Mouse (Mus musculus): ENCODE measurements around the gene Sec14l4.
A peak's percentile ranks its signal among the peaks of the same experiment; 100 is the strongest.
"Not testable (repeated sequence)": the region's sequence is repeated elsewhere in the genome, so short reads cannot be mapped to it uniquely, and the experiment has no call there.

Sec14l4 gene

DNA sequence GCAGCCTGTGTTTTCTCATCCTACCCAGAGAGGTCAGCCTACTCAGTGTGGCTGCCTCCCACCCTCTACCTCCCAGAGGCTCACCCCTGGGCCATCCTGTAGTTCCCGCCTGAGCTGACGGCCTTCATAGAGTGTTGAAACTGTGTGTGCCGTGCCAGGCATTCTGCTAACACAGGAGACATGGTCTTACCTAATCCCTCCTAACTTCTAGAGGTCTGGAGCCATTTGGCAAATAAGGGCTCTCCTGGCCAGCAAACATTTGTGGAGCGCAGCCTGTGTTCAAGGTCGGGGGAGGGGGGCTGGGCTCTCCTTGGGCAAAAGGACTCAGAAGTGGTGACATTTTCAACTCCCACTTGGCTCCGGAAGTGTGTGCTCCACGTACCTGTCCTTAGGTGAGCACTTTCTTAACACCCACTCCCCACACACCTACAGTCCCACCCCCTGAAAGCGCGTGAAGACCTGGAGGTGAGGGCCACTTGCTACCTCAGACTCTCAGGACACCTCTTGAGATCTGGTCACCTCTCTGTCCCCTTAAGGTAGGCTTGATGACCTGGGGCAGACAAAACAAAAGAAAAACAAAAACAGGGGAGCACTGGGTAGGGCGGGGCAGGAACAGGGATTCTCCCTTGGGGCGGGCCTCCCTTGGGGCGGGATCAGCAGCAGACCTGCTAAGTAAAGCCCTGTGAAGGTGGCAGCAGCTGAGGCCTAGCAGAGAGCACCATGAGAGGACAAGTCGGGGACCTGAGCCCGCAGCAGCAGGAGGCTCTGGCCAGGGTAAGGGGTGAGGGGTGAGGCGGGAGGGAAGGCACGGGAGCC lies at the start of gene Sec14l4:
TSS of gene Sec14l4 (plus strand) at position 337 of the 816 bp plus-strand sequence.
- no peak for DNase-seq

DNA sequence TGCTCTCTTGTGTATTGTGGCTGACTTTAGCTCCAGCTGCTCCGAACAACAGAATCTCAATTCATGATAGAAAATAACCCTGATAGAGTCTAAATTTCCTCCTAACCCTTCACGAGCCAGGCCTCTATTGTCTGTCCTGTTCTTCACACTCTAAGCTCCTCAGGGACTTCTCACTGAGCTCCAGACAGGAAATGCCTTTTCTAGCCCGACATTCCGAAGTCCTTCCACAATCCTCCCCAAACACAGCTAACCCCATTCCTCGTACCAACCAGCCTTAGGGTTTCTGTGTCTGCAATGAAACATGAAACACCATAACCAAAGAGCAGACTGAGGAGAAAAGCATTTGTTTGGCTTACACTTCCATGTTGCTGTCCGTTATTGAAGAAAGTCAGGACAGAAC lies 49.7 kb upstream of the Sec14l4 start:
- DNase-seq = no peak

DNA sequence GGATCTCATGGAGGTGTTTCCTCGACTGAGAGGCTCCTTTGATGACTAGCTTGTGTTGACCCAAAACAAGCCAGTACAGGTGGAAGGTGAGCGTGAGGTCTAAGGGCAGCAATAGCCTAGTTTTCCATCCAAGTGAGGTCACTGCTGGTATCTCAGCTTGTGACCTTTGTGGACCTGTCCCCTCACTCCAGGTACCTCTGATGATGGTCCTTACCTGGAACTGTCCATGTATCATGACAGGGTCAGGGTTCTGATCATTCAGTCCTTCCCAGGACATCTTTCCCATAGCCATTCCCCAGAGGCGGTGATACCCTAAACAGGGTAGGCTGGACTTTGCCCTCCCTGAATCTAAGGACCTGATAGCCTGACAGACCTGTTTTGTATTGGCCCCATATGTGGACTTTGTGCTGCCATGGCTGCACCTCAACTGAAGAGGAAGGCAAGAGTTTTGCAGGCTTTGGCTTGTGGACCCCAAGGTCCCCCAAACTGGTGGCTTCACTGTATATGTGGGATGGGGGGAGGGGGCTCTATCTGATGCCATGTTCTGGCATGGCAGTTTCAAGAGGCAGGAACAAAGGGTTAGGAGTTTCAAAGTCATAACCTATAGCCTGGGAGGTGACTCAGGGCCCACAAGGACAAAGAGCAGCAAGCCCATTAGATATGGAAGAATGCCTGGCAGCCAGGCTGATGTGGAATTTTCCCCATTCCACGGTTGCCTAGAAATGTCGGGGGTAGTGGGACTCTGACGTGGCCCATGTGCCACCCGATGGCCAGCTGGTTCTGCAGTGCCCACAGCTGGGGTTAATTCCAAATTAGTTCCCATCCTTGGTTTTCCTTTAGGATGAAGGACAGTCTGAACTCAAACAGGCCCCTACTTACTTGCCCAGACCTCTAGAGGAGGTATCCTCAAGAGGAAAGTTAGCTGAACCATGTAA lies 48.7 kb upstream of the Sec14l4 start:
- DNase-seq = no peak

DNA sequence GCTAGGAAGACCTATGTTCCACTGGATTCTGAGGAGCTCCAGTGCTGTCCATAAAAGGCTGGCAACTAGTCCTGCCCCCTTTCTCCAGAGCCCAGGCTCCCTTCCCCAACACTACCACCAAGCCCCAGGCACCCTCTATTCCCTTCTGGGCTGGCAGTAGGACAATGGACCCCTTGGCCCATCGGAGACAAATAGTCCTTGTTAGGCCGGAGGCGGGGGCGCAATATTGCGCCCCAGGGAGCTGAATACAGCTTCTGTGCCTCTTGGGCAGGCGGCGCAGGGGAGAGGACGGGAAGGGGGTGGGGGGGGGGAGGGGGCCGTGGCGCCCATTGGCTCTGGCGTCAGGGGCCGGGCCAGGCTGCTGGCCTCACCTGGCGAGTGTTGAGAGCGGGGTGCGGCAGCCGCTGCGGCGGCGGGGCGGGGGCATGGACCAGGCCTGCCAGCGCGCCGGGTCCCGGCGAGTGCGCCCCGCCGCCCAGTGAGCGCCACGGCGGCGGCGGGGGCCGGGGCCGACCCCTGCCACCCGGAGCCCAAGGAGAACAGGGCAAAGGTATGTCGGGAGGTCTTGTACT lies 47.9 kb upstream of the Sec14l4 start, which contains the start of gene Gal3st1:
TSS of gene Gal3st1 (plus strand) at position 346 of the 572 bp plus-strand sequence.
- peak; percentile 13 to 36 for DNase-seq

DNA sequence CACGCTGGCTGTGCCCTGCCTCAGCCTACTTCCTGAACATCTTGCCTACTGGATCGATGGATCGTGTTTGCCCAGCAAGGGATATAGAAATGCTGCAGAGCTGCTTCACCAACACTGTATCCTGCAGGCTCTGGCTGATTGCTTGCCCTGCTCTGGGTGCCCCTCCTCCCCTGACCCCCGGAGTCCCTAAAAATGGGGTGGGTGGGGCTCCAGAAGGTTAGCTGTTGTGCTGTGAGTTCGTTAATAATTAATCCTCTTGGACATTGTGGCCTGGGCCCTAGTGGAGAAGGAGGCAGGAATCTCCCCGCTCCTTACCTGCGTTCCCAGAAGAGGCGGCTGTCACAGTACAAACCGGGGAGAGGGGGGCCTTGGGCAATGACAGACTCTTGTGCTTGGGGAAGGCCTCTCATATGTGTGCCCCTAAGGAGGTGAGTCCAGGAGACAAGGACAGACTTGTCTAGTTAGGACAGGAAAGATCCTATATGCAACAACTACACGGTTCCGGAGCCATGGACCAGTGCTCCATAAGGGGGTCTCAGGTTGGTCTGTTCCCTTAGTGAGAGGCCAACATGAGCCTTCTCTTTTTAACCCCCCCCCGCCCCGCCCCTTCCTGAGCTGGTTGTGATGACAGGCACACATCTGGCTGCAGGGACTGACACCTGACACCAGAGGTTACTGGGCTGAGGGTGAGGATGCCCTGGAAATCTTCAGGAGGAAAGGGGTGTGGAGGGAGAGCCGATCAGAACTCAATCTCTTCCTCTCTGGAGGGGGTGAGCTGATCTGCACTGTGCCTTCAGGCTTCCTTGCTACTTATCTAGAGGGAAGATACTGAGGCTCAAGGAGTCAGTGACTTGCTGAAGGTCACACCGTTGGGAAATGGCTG lies 47.2 kb upstream of the Sec14l4 start:
- DNase-seq = no peak

DNA sequence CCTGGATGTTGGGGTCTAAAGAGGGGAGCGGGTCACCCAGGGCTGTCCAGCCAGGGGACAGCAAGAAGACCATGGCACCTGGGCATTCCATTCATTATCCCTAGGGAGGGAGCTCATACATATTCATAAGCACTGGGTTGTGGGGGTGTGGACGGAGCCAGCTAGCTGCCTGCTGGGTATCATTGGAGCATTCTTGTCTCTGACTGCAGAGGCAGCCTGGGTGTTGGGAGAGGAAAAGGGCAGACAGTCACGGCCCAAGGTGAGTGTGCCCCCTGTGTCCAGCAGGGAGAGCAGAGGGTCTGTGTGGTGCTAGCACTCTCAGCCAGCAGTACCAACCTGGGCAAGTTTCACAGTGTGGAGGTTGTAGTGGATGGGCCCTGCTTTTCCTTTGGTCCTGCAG lies 41.5 kb upstream of the Sec14l4 start:
- no peak for DNase-seq

DNA sequence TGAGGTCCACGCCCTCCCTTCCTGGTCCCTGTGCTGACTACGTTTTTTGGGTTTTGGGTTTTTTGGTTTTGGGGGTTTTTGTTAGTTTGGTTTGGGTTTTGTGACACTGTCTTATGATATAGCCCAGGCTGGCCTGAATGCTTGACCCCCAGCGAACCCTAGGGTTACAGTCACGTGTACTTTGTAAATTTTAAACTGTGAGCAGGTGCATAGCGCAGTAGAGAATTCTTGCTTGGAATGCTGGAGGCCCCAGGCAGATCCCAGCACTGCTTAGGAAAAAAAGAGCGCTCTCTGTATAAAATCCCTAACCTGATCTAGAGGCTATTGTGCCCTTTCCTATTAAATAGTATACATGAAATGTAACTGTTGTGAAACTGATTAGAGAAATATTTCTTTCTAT lies 38.1 kb upstream of the Sec14l4 start:
- no peak for DNase-seq

DNA sequence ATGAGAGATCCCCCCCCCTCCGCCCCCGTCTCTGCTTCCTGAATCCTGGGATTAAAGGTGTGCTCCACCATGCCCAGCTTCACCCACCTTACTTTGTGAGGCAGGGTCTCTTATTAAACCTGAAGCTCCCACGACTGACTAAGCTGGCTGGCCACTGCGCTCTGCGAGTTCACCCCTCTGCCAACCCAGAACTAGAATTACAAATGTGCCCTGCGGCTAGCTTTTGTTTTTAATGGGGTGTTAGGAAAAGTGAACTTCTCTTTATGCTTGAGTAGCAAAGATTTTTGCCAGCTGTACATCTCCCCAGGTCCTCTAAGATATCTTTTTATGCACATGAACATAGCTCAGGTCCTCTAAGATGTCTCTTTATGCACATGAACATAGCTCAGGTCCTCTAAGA lies 37.3 kb upstream of the Sec14l4 start:
- DNase-seq = no peak

DNA sequence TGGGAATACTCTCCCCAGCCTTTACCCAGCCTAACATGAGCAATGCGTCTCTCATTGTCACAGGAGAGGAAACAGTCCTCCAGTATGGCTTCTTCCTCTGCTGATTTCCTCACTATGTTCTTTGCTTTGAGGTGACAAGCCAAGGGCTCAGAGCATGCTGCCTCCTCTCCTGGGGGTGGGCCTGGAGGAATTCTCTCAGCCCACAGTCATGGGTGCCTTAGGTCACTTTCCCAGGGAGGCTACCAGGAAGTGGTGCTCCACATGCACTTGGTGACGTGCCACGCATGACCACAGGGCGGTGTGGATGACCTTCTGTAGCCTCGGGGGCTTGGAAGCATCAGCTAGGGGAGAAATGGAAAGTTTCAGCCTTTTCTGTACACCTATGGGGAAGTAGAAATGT lies 35.8 kb upstream of the Sec14l4 start:
- no peak for DNase-seq

DNA sequence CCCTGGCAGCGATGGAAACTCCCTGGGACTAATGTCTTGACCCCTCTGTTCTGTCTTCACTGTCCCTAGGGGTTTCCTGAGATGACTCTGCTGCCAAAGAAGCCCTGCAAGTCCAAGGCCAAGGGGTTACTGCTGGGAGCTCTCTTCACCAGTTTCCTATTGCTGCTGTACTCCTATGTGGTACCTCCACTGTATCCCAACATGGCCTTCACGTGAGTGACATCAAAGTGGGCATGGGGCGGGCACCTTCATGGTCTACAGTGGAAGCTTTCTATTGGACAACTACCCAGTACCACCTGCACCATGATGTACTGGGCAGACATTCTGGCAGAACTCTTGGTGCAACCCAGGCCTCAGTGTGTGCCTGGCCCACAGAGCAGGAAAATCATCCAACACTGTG lies 34.4 kb upstream of the Sec14l4 start:
- no peak for DNase-seq

DNA sequence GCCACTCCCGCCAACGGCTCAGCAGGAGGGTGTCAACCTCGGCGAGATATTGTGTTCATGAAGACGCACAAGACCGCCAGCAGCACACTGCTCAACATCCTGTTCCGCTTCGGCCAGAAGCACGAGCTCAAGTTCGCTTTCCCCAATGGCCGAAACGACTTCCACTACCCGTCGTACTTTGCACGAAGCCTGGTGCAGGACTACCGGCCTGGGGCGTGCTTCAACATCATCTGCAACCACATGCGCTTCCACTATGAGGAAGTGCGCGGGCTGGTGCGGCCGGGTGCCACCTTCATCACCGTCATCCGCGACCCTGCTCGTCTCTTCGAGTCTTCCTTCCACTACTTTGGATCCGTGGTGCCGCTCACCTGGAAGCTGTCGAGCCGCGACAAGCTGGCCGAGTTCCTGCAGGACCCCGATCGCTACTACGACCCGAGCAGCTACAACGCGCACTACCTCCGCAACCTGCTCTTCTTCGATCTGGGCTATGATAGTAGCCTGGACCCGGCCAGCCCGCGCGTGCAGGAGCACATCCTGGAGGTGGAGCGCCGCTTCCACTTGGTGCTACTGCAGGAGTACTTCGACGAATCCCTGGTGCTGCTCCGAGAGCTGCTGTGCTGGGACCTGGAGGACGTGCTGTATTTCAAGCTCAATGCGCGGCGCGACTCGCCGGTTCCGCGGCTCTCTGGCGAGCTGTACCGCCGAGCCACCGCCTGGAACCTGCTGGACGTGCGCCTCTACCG lies 33.1 kb upstream of the Sec14l4 start:
- no peak for DNase-seq

DNA sequence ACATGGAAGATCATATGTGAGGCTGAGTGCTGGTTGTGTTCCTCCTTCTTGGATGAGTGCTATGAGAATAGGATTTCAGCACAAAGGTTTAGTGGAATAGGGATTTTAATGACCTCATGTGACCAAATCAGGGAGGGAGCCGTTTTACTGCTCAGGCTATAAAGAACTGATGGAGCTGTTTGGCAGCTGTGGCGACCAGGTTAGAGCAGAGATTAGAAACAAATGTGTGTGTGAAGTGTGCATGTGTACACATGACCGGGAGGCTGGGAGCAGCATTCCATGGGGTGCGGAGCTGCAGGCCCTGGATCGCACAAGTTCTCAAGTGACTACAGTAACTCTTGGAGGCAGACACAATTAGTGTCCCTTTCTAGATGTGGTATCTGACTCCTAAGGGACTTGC lies 31.7 kb upstream of the Sec14l4 start:
- DNase-seq = no peak

DNA sequence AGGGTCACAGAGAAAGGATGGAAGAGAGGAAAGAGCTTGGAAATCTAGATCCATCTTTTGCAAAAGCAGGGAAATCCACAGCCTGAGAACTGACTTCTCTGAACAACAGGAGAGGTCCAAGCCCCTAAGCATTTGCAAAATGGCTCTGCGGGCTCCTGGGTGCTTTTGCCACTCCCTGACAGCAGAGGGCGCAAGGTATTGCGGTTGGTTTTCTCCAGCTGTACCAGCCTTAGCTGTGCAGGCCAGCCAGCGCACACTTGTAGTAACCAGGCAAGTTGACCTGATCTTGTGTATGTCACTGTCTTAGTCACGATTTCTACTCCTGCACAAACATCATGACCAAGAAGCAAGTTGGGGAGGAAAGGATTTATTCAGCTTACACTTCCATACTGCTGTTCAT lies 29.7 kb upstream of the Sec14l4 start:
- peak; percentile 59 to 72 for DNase-seq

DNA sequence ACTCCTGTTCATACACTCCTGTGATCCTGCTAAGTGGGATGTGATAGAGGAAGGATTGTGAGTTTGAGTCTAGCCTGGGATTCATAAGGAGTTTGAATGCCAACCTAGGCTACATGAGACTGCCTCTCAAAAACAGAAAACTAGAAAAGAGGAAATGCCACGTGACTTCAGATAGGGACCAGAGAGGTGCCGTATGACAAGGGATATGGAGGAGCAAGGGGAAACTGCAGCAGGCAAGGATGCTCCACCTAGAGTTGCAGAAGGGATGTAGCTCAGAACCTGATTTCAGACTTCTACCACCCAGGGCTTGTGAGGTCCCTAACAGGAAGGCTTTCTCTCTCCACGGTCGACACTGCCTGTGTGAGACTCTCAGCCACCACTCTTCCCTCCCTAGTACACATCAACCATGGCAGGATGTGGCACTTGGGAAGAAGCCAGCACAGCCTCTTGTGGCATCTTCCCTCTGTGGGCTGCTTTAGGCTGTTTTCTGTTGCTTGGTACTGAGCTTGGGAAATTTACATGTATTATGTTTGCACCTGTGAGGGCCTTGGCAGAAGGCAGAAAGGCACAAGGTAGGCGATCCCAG lies 25.9 kb upstream of the Sec14l4 start:
- no peak for DNase-seq

DNA sequence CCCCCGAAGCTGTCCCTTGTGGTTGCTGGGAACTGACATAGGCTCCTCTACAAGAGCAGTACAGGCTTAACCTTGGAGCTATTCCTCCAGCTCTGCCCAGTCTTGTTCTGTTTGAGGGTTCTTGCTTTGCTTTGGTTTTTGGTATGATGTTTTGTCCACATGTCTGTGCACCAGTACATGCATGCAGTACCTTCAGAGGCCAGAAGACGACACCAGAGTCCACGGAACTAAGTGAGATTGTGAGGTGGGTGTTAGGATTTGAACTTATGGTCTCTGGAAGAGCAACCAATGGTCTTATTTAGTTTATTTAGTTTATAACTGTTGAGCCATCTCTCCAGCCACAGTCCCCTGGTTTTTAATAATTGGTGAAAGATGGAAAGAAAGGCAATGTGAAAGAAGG lies 24.8 kb upstream of the Sec14l4 start:
- DNase-seq = no peak

DNA sequence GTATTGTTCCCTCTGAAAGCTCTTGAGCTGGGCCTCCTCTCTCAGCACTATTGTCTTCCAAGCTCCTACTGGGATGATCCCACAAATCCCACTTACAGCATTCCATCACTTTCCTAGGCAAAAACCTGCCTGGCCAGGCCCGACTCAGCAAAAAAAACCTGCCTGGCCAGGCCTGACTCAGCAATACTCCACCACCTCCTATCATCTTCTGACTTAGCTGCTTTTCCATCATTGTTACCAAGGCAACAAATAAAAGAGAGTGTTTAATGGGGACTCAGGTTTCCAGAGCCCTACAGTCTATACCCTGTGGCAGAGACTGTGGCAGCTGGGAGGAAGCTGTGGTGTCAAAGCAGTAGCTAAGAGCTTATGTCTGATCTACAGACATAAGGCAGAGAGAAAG lies 18.6 kb upstream of the Sec14l4 start:
- DNase-seq = no peak

DNA sequence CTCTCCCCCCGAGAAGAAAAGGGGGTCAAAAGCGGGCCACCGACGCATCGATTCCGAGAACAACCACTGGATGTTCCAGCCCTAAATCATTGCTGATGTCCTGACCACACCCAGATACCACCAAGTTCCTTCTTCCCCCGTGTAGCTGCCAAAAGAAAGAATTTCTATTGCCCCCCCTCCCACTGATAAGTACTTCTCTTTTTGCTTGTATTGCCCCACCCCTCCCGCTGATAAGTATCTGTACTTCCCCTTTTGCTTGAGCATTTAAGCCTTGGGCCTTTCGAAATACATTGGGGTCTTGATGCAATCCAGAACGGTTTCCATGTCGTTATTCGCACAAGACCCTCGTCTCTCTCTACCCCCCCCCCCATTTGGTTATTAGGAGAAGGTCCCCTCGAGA lies 15.5 kb upstream of the Sec14l4 start:
- DNase-seq = not testable (repeated sequence)

DNA sequence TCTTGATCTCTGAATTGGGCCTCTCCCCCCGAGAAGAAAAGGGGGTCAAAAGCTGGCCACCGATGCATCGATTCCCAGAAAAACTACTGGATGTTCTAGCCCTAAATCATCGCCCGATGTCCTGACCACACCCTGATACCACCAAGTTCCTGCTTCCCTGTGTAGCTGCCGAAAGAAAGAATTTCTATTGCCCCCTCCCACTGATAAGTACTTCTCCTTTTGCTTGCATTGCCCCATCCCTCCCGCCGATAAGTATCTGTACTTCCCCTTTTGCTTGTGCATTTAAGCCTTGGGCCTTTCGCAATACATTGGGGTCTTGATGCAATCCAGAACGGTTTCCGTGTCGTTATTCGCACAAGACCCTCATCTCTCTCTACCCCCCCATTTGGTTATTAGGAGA lies 9.2 kb upstream of the Sec14l4 start:
- DNase-seq = not testable (repeated sequence)

DNA sequence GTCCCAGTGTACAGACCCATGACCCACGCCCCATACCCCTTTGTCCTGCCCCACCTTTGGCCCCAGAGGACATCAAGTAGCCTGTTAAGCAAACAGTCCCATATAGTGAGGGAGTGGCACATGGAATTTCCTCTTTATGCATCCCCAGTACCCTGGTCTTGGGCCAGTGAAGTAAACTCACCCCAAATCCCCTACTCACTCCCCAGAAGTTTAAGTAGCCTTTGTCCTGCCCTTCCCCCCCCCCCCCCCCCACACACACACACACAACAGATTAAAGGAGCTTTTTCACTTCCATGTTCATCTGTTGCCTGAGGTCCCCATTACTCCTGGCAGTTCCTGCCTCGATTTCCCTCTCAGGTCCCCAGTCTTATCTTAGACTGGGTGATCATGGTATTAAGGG lies 7.9 kb upstream of the Sec14l4 start:
- DNase-seq = no peak

DNA sequence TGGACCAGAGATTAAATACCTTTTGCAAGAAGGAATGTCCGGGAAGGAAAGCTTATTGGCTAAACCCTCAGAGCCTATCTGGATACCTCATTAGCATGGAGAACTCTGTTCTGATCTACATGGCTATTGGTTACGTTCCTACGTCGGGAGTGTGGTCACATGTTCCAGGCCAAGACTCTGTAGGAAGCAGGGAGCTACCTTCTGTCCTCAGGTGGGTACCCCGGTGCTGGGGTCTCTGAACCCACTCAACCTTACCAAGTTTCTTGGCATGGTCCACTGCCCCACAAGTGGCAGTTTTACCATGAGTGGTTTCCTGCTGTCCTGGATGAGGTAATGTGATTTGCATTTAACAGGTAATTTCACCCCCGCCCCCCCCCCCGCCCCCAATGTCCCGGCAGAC lies 4.2 kb upstream of the Sec14l4 start:
- no peak for DNase-seq
